20 mouse cellular contexts compared by ENCODE assay signal in the genomic region with DNA sequence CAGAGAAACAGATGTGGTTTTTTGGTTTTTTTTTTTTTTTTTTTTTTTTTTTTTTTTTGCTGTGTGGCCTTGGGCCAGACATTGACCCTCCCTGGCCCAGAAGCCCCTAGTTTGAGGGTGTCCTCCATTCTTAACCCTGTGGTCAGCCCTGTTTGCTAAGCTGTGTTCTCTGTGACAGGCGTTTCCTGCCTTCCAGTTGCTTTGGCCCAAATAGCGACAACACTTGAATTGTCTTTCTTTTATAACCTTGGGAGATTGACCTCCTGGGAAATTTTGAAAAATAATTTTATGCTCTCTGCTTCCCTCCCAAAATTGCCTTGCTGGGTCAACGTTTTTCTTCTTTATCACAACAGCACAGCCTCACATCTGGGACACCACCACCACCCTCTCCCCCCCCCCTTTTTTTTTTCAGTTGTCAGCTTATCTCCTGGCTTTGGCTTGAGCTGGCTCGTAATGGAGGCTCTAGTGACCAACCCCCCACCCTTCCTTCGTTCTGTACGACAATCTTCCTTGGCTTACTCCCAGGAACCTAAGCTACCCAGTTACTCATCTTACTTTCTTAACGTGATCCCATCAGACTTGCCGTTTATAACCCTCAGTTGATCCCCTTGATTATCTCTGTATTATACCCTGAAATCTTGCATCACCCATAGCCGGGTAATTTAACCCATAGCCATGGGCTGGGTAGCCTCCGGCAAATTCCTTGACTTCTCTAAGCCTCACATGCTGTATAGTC. TPM values are rescaled to one million over a fixed set of nuclear protein-coding genes. Genes with fewer than 3 reads are reported as not detected.
DNase-seq lines count a peak whose midpoint lies in the region; ATAC-seq and TF ChIP-seq lines count a peak whose summit lies in the region.
"Had no signal": no experiment of that assay in that cellular context is flagged by ENCODE, and none has a peak within 500 bp of the region (broad histone marks: within the 10 kb centered on the region; RNA-seq: fewer than 3 reads in every experiment).

No protein-coding gene starts in this region.

- no peak overlapping the region for H3K4me3 ChIP-seq in kidney, embryonic 14.5 days (ENCODE audit: low read length)
- H3K4me3 ChIP-seq in MEL (ENCODE audit: control insufficient read depth in 1 of 2, insufficient read depth in 1 of 2, low read depth in 2 of 2, low read length in 2 of 2): no peak overlapping the region
- H3K4me3 ChIP-seq in liver, adult 2 months (ENCODE audit: insufficient read depth, low read depth, low read length): no peak overlapping the region
- H3K4me3 ChIP-seq: forebrain, embryonic 15.5 days; heart, adult 2 months; limb, embryonic 12.5 days; stomach, embryonic 15.5 days had no signal

- no peak for TF ChIP-seq RAD21 in MEL (IDR thresholded peaks at IDR 0.05; ENCODE audit: low read depth, low read length)

- peaks cover 4% of the 10 kb centered on the region; the same call in 1 of the 2 replicates for H3K27me3 ChIP-seq in kidney, embryonic 14.5 days (ENCODE audit: control insufficient read depth, insufficient read depth, low read length)
- H3K27me3 ChIP-seq in MEL (ENCODE audit: control insufficient read depth in 1 of 2, insufficient read depth in 2 of 2, low read length in 2 of 2): no peaks in the 10 kb centered on the region
- no peaks in the 10 kb centered on the region for H3K27me3 ChIP-seq in liver, adult 2 months (ENCODE audit: control insufficient read depth, insufficient read depth, low read length)
- H3K27me3 ChIP-seq: forebrain, embryonic 15.5 days; stomach, embryonic 15.5 days had no signal

- TF ChIP-seq EP300 in MEL (IDR thresholded peaks at IDR 0.05; ENCODE audit: low read depth in 1 of 2, low read length in 2 of 2): peak; percentile 29 to 60; a peak in 3 of 4 replicates

- H3K4me2 ChIP-seq in kidney, embryonic 14.5 days (replicated peaks; ENCODE audit: low read depth, low read length): no peak overlapping the region
- H3K4me2 ChIP-seq: forebrain, embryonic 15.5 days; limb, embryonic 12.5 days; stomach, embryonic 15.5 days had no signal

- H3K79me2 ChIP-seq in MEL (ENCODE audit: control insufficient read depth, insufficient read depth, low read length, poor library complexity): no peaks in the 10 kb centered on the region
- H3K79me2 ChIP-seq in liver, adult 2 months (ENCODE audit: control insufficient read depth, insufficient read depth, low read length): no peaks in the 10 kb centered on the region

- no peaks in the 10 kb centered on the region for H3K9me3 ChIP-seq in kidney, embryonic 14.5 days (ENCODE audit: control insufficient read depth, low read length)
- no peaks in the 10 kb centered on the region for H3K9me3 ChIP-seq in MEL (replicated peaks; ENCODE audit: insufficient read depth, low read length)
- H3K9me3 ChIP-seq: forebrain, embryonic 15.5 days; limb, embryonic 12.5 days; stomach, embryonic 15.5 days had no signal

- ATAC-seq in kidney, embryonic 14.5 days (ENCODE audit: low FRiP score, low TSS enrichment): no peak
- peak; percentile 46 for ATAC-seq in megakaryocyte-erythroid progenitor cell, adult 5-6 weeks (replicated peaks; ENCODE audit: low FRiP score, low TSS enrichment, poor library complexity, severe bottlenecking)
- ATAC-seq: forebrain, embryonic 15.5 days; hindbrain, postnatal 0 days; lung, postnatal 0 days had no signal

- no peak for TF ChIP-seq CTCF in MEL (IDR thresholded peaks at IDR 0.05 in 2 of 3, conservative IDR thresholded peaks at IDR 0.05 in 1 of 3; ENCODE audit: control insufficient read depth in 1 of 3, insufficient read depth in 1 of 3, low read depth in 2 of 3, low read length in 3 of 3, poor library complexity in 1 of 3, severe bottlenecking in 1 of 3)
- TF ChIP-seq CTCF in liver, adult 2 months (IDR thresholded peaks at IDR 0.05; ENCODE audit: low read depth, low read length): no peak

- H3K27ac ChIP-seq in kidney, embryonic 14.5 days (ENCODE audit: low read depth, low read length): no peak overlapping the region
- peak overlapping the region; percentile 91 for H3K27ac ChIP-seq in MEL (ENCODE audit: control insufficient read depth, low read depth, low read length)
- H3K27ac ChIP-seq in liver, adult 2 months (replicated peaks; ENCODE audit: insufficient read depth, low read depth, low read length): peak overlapping the region; percentile 5; the same call in 1 of the 2 replicates
- H3K27ac ChIP-seq: forebrain, embryonic 15.5 days; heart, adult 2 months; hindbrain, postnatal 0 days; limb, embryonic 12.5 days; stomach, embryonic 15.5 days had no signal

- 61% methylated on average over 10 of the region's 10 CpGs for WGBS in kidney, embryonic 14.5 days
- WGBS in liver, adult 2 months: 60% methylated on average over 10 of the region's 10 CpGs

- H3K4me1 ChIP-seq in kidney, embryonic 14.5 days (ENCODE audit: control insufficient read depth, insufficient read depth, low read length): no peaks in the 10 kb centered on the region; the same call in 1 of the 2 replicates
- H3K4me1 ChIP-seq in MEL (ENCODE audit: control insufficient read depth in 1 of 2, insufficient read depth in 2 of 2, low read length in 2 of 2): peaks cover 4 to 16% of the 10 kb centered on the region in 2 experiments; a peak in 3 of 4 replicates
- H3K4me1 ChIP-seq in liver, adult 2 months (ENCODE audit: control insufficient read depth, insufficient read depth, low read length): peaks cover 7% of the 10 kb centered on the region; the same call in 1 of the 2 replicates

- H3K36me3 ChIP-seq in kidney, embryonic 14.5 days (ENCODE audit: control insufficient read depth, insufficient read depth, low read length): no peaks in the 10 kb centered on the region
- H3K36me3 ChIP-seq in MEL (ENCODE audit: control insufficient read depth in 1 of 2, insufficient read depth in 2 of 2, low read length in 2 of 2): peaks cover 0 to 4% of the 10 kb centered on the region in 2 experiments; a peak in 2 of 4 replicates
- no peaks in the 10 kb centered on the region for H3K36me3 ChIP-seq in liver, adult 2 months (ENCODE audit: control insufficient read depth, insufficient read depth, low read length)
- H3K36me3 ChIP-seq: forebrain, embryonic 15.5 days; limb, embryonic 12.5 days; stomach, embryonic 15.5 days had no signal

- TF ChIP-seq POLR2A in MEL (IDR thresholded peaks at IDR 0.05; ENCODE audit: control insufficient read depth in 1 of 2, insufficient read depth in 1 of 2, low read depth in 1 of 2, low read length in 2 of 2, poor library complexity in 1 of 2): no peak
- no peak for TF ChIP-seq POLR2A in liver, adult 2 months (IDR thresholded peaks at IDR 0.05; ENCODE audit: extremely low read depth, insufficient read depth, low read length)

- H3K9ac ChIP-seq in kidney, embryonic 14.5 days (ENCODE audit: low read depth, low read length): no peak overlapping the region
- H3K9ac ChIP-seq in MEL (ENCODE audit: control insufficient read depth, low read depth, low read length, poor library complexity, severe bottlenecking): no peak overlapping the region
- no peak overlapping the region for H3K9ac ChIP-seq in liver, adult 2 months (ENCODE audit: low read depth, low read length)
- H3K9ac ChIP-seq: forebrain, embryonic 15.5 days; limb, embryonic 12.5 days; stomach, embryonic 15.5 days had no signal

- DNase-seq in kidney, adult 11 months: peak; percentile 10
- peak; percentile 56 for DNase-seq in MEL (ENCODE audit: low read depth, low spot score)
- no peak for DNase-seq in liver, adult 2 months (ENCODE audit: extremely low read depth, low read depth, low spot score)
- no peak for DNase-seq in testis, postnatal 10 days (ENCODE audit: low spot score)
- no peak for DNase-seq in cerebellum, postnatal 25 days
- DNase-seq in ovary, postnatal 10 days (ENCODE audit: low spot score): no peak
- DNase-seq: adrenal gland, postnatal 10 days; cerebellum, adult 9-10 months; heart, adult 2 months; right cerebral cortex, adult 18-20 months; spleen, adult 18-20 months; thymus, postnatal 14 days had no signal

TF ChIP-seq in MEL, 35 proteins besides CTCF, POLR2A, EP300 and RAD21 (continues in another document):
- TF ChIP-seq TCF12 (IDR thresholded peaks at IDR 0.05; ENCODE audit: low read depth, low read length) (peak; percentile 48; the same call in 1 of the 2 replicates), E2F4 (IDR thresholded peaks at IDR 0.05; ENCODE audit: borderline replicate concordance, low read depth, low read length) (no peak), ZKSCAN1 (IDR thresholded peaks at IDR 0.05; ENCODE audit: low read depth, low read length) (no peak), MYB (IDR thresholded peaks at IDR 0.05; ENCODE audit: low read depth, low read length) (0 out of 2 replicates have a peak, but pooled peaks have one; percentile 40), JUND (IDR thresholded peaks at IDR 0.05; ENCODE audit: low read depth, low read length) (no peak)

RNA-seq across cellular contexts. Expression of a gene that starts 8.6 kb away (rescaled TPM):
- polyA plus RNA-seq in kidney, embryonic 14.5 days (2014; fragmentation: Nextera tagmentation; extraction: Ambion mirVana): 0.83 and 1.4 TPM in 2 replicates
- 0.29 and 0.39 TPM in 2 replicates for total RNA-seq in MEL (2012; rRNA removed)
- polyA plus RNA-seq in MEL (2012; ENCODE audit: insufficient read depth in 1 of 2, insufficient read length in 2 of 2, low read depth in 1 of 2, low replicate concordance in 2 of 2, missing spikeins in 1 of 2): under 1 TPM in 1 of 2 experiments, not detected in 1; 0.77 TPM
- total RNA-seq in liver, adult 2 months (2014; rRNA removed): 0.27 and 0.37 TPM in 2 replicates
- polyA plus RNA-seq in liver, adult 2 months (2012; rRNA removed): 0.17 and 0.52 TPM in 2 replicates
- not detected in 2 replicates for total RNA-seq in megakaryocyte-erythroid progenitor cell, adult 5-6 weeks (2014; fragmentation: Nextera tagmentation)
- total RNA-seq in megakaryocyte-erythroid progenitor cell, adult 5-6 weeks (2017): not detected in 2 replicates

RNA-seq across cellular contexts. Expression of a gene that starts 11.9 kb away (rescaled TPM):
- polyA plus RNA-seq in kidney, embryonic 14.5 days (2014; fragmentation: Nextera tagmentation; extraction: Ambion mirVana): 0.83 and 1.0 TPM in 2 replicates
- total RNA-seq in MEL (2012; rRNA removed): 0.27 TPM in 1 of 2 replicates, not detected in the other
- polyA plus RNA-seq in MEL (2012; ENCODE audit: insufficient read depth in 1 of 2, insufficient read length in 2 of 2, low read depth in 1 of 2, low replicate concordance in 2 of 2, missing spikeins in 1 of 2): under 1 TPM in 1 of 2 experiments, not detected in 1; 0.24 TPM
- total RNA-seq in liver, adult 2 months (2014; rRNA removed): not detected in 2 replicates
- not detected in 2 replicates for polyA plus RNA-seq in liver, adult 2 months (2012; rRNA removed)
- total RNA-seq in megakaryocyte-erythroid progenitor cell, adult 5-6 weeks (2014; fragmentation: Nextera tagmentation): not detected in 2 replicates
- not detected in 2 replicates for total RNA-seq in megakaryocyte-erythroid progenitor cell, adult 5-6 weeks (2017)
- total RNA-seq: monocyte, adult 5-6 weeks had no signal

RNA-seq across cellular contexts. Expression of a gene that starts 32.8 kb away (rescaled TPM):
- polyA plus RNA-seq in kidney, embryonic 14.5 days (2014; fragmentation: Nextera tagmentation; extraction: Ambion mirVana): 39.9 and 50.3 TPM in 2 replicates
- 63.1 and 86.1 TPM in 2 replicates for total RNA-seq in MEL (2012; rRNA removed)
- polyA plus RNA-seq in MEL (2012; ENCODE audit: insufficient read depth in 1 of 2, insufficient read length in 2 of 2, low read depth in 1 of 2, low replicate concordance in 2 of 2, missing spikeins in 1 of 2): 10 to 100 TPM in 1 of 2 experiments, not detected in 1; 57.8 TPM
- total RNA-seq in liver, adult 2 months (2014; rRNA removed): 27.7 and 38.9 TPM in 2 replicates
- polyA plus RNA-seq in liver, adult 2 months (2012; rRNA removed): 30.2 and 35.7 TPM in 2 replicates
- total RNA-seq in megakaryocyte-erythroid progenitor cell, adult 5-6 weeks (2014; fragmentation: Nextera tagmentation): 37.4 and 43.4 TPM in 2 replicates
- total RNA-seq in megakaryocyte-erythroid progenitor cell, adult 5-6 weeks (2017): 17.6 and 27.3 TPM in 2 replicates

Comparison
In these comparisons a context has a peak if more than half of its experiments do, and no peak if none do; other contexts are left out.
1. DNase-seq: peak in kidney, adult 11 months (single experiment) and MEL (single experiment); none in liver, adult 2 months (single experiment), testis, postnatal 10 days (single experiment), cerebellum, postnatal 25 days (0 of 2) and ovary, postnatal 10 days (single experiment).